Comparison of ENCODE assay signal across 24 mouse cellular contexts in the genomic region with DNA sequence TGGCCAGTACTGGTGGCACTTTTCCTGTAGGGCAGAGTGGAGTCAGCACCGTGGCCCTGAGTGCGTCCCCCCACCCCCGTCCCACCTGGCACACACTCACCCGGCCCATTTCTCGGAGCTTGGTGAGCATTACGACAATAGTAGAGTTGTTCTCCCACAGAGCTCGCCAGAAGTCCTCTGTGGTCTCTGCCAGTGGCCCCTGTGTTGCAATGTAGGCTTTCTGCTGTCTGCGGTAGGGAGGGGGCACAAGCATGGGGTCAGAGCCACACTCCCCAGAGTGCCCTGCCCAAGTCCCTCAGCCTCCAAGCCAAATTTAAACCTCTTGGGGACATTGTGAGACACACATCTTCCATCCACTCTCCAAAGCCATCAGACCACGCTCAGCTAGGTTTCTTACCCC.
"Had no signal": no experiment of that assay in that cellular context is flagged by ENCODE, and none has a peak within 500 bp of the region (broad histone marks: within the 10 kb centered on the region; RNA-seq: fewer than 3 reads in every experiment).

No protein-coding gene starts in this region.

- H3K27ac ChIP-seq: heart, embryonic 10.5 days; heart, embryonic 13.5 days; heart, embryonic 15.5 days; hindbrain, embryonic 13.5 days; hindbrain, embryonic 15.5 days; hindbrain, postnatal 0 days; kidney, embryonic 15.5 days; kidney, postnatal 0 days; left cerebral cortex, adult 2 months; limb, embryonic 13.5 days; limb, embryonic 15.5 days; liver, embryonic 12.5 days; liver, embryonic 14.5 days had no signal

- ATAC-seq: hindbrain, postnatal 0 days; intestine, embryonic 16.5 days; liver, embryonic 12.5 days had no signal

- H3K9ac ChIP-seq: heart, embryonic 13.5 days; heart, embryonic 15.5 days; hindbrain, embryonic 13.5 days; hindbrain, embryonic 15.5 days; kidney, embryonic 15.5 days; limb, embryonic 13.5 days; limb, embryonic 15.5 days; liver, embryonic 12.5 days; liver, embryonic 14.5 days had no signal

- H3K9me3 ChIP-seq: heart, embryonic 10.5 days; heart, embryonic 13.5 days; heart, embryonic 15.5 days; hindbrain, embryonic 13.5 days; hindbrain, embryonic 15.5 days; kidney, embryonic 15.5 days; limb, embryonic 13.5 days; limb, embryonic 15.5 days; liver, embryonic 12.5 days had no signal

- H3K4me2 ChIP-seq: heart, embryonic 13.5 days; heart, embryonic 15.5 days; hindbrain, embryonic 13.5 days; hindbrain, embryonic 15.5 days; kidney, embryonic 15.5 days; limb, embryonic 13.5 days; limb, embryonic 15.5 days; liver, embryonic 12.5 days had no signal

- H3K4me1 ChIP-seq: limb, embryonic 15.5 days had no signal

- H3K27me3 ChIP-seq: heart, embryonic 13.5 days; heart, embryonic 15.5 days; hindbrain, embryonic 13.5 days; hindbrain, embryonic 15.5 days; kidney, embryonic 15.5 days; limb, embryonic 13.5 days; limb, embryonic 15.5 days; liver, embryonic 12.5 days had no signal

- DNase-seq: gastrocnemius, postnatal 14 days; gastrocnemius, postnatal 36 days; heart, adult 18-20 months; heart, postnatal 14 days; heart, postnatal 36 days; kidney, adult 11 months; kidney, adult 2 months; kidney, adult 9 months; kidney, postnatal 14 days; kidney, postnatal 36 days had no signal

- H3K4me3 ChIP-seq: heart, embryonic 10.5 days; heart, embryonic 13.5 days; heart, embryonic 15.5 days; hindbrain, embryonic 13.5 days; hindbrain, embryonic 15.5 days; kidney, embryonic 15.5 days; left cerebral cortex, adult 2 months; limb, embryonic 13.5 days; limb, embryonic 15.5 days; liver, embryonic 12.5 days had no signal
